Mouse (Mus musculus) fat pad, adult 2 months (tissue): Measurements from ENCODE around the gene Gm44805.

Experiments
- DNase-seq: peaks from one replicate; pipeline ENCODE4 v3.0.0-alpha.2; 2011; ENCODE audit warnings: low read depth, low spot score; ENCODE audit errors: extremely low read depth

Gene Gm44805

DNA sequence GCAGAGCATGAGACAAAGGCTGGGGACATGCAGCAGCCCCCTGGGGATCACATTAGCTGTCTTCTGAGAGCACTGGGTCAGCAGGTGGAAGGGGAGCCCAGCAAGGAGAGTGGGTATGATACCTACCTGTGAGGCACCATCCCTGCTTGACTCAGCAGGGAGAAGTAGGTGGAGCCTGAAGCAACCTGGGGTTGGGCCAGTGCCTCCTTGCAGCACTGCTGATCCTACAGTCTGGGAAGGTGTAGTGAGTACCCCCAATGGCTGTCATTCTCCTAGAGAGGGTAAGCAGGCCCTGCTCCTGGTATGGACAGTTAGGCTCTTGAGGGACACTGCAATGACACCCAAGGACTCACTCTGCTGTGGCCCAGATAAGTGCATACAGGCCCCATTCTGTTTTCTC, 48.9 kb downstream of the Gm44805 start:
- no peak for DNase-seq

DNA sequence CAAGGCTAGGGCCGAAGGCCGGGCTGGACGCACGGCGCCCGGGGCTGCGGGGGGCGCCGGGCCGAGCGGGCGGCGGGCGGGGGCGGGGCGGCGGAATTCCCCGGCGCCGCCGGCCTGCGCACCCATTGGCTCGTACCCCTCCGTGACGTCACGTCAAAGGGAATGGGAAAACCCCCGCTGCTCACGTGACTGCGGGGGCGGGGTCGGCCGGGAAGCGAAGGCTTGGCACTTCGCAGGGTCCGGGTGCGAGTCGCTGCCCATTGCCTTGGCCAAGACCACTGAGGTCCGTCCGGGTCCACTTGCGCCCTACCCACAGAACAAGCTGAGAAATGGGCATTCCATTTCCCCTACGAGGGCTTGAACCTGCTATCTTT, 51.9 kb downstream of the Gm44805 start, which contains the start of gene Relb:
Gene Relb, minus strand, starts transcription at position 78 of the 374 bp plus-strand sequence.
- no peak for DNase-seq

DNA sequence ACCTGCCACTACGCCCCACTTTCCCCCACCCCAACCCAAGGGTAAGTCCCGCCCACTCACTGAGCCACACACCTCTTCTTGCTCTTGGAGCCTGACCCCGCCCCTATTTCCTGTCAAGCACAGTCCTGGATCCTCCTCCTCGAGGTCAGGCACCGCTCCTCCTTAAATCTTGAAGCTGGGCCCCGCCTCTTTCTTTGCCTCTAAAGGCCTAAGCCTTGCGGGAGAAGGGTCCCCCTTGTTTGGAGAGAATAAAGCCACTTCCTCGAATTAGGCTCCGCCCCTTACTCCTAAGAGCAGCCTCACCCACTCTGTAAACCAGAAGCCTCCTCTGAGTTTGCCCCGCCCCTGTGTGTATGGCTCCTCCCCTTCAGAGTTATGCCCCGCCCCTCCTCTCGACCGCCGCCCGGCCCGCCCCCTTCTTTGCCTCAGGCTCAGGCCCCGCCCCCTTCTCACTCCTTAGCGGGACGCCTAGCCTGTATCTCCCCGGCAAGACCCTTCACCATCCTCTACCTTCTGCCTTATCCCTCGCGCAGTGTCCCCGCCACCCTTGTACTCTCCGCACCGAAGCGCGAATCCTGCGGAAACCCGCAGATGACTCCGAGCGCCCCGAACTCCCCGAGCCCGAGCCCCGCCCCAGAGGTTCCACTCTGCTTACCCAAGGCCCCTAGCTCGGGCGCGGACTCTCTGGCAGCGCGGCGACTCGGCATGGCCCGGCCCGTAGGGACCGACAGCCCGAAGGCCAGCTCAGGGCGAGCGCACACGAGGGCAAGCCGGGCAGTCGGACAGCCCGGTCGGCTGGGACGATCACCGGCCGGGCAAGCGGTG, 52.5 kb downstream of the Gm44805 start:
- peak; percentile 92 for DNase-seq

DNA sequence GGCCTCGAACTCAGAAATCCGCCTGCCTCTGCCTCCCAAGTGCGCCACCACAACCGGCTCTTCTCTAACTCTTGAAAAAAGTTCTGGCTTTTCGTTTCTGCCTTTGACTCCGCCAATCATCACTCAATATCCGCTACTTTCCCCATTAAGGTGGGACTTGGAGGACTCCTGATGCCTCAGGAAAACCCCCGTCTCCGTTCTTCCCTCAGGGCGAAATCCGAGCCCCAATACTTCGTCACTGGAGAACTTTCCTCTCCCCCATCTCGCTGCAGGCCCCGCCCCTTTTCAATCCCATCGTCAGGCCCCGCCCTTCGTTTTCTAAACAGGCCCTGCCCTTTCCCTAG, 53.1 kb downstream of the Gm44805 start:
- no peak for DNase-seq

DNA sequence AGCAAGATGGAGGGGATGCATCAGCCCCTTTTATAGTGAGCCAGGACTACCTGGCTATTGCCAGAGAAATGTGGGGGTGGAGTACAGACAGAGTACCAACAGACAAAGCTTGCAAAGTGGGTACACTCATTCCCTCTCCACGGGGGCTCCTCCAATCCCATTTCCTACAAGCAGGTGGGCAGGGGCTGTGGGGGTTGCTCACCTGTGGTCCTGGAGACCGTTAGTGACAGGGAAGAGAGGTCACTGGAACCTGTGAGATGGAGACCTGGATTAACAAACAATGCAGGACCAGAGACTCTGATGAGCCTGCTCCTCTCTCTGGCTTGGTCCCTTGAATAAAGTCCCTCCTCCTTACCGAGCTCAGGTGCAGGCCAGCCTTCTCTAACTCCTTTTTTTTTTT, 53.5 kb downstream of the Gm44805 start:
- DNase-seq = no peak

DNA sequence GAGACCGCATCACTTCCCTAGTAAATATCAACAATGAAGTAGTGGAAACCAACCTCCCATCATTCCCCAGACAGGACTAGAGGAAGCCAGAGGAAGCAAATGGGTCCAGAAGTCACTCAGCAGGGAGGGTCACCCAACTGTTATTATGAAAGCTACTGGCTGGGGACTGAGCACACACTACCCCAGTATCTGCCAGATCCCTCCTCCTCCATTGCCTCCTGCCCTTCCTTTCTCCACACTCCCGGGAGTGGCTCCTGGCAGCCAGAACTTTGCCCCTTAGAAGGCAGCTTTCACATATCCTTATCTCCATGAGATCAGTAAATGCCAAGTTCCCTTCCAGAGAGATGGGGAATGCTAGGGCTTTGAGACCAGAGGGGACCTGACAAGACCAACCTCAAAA, 57.8 kb downstream of the Gm44805 start:
- DNase-seq = no peak

DNA sequence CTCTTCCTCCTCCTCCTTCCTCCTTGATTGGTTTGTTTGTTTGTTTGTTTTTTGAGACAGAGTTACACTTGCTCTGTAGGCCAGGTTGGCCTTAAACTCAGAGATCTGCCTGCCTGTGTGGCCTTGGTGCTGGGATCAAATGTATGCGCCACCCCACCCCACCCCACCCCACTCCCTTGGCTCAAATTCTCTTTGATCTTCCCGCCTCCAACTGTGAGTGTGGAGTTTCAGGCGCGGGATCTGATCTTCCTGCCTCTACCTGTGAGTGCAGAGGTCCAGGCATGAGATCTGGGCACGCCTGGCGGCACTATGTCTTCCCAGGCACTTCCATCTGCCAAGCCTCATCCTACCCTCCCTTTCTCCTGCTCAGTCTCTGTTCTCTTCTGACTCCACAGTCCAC, 59.0 kb downstream of the Gm44805 start:
- DNase-seq = no peak
